Mouse (Mus musculus): Measurements from ENCODE around the gene Ppan. TPM values are rescaled to one million over a fixed set of nuclear protein-coding genes. Genes with fewer than 3 reads are reported as not detected.

Gene Ppan
- total and polyA plus RNA-seq, 3 experiments, result 5.9 to 18.8 (median 6.7) TPM

GRCm38 (mm10) chr9:20892104-20892653 is 4.2 kb downstream of the Ppan start:
- 67% methylated on average over 5 of the region's 5 CpGs for WGBS
- H3K9ac ChIP-seq (ENCODE audit: low read depth, low read length), result no peak overlapping the region
- no peaks in the 10 kb centered on the region for H3K27me3 ChIP-seq (ENCODE audit: control insufficient read depth, insufficient read depth, low read length)
- no peak for DNase-seq
- TF ChIP-seq CTCF (IDR thresholded peaks at IDR 0.05) (no peak), EP300 (IDR thresholded peaks at IDR 0.05; ENCODE audit: insufficient read depth, low read depth, low read length) (no peak), POLR2A (IDR thresholded peaks at IDR 0.05; ENCODE audit: insufficient read depth, low read depth, low read length) (no peak)
- H3K27ac ChIP-seq, result no peak overlapping the region
- no peak overlapping the region for H3K4me3 ChIP-seq
- no peaks in the 10 kb centered on the region for H3K79me2 ChIP-seq (replicated peaks; ENCODE audit: control insufficient read depth, insufficient read depth, low read length)
- intact Hi-C loops (cut with DNase I), result loop anchor here (10.0 kb wide), 1 partner anchor 393 kb away; the partner anchor contains the start of gene Kri1
- peaks cover under 1% of the 10 kb centered on the region; the same call in 1 of the 2 replicates for H3K4me1 ChIP-seq (ENCODE audit: control insufficient read depth, insufficient read depth, low read length)
- H3K36me3 ChIP-seq (ENCODE audit: control insufficient read depth, insufficient read depth, low read length), result no peaks in the 10 kb centered on the region

- H3K36me3 ChIP-seq (ENCODE audit: control insufficient read depth, insufficient read depth, low read length), result no peaks in the 10 kb centered on the region
- WGBS, result 68% methylated on average over 5 of the region's 5 CpGs
- H3K27me3 ChIP-seq (ENCODE audit: control insufficient read depth, insufficient read depth, low read length), result no peaks in the 10 kb centered on the region
- H3K4me3 ChIP-seq, result no peak overlapping the region
- no peak for TF ChIP-seq POLR2A (IDR thresholded peaks at IDR 0.05; ENCODE audit: insufficient read depth, low read depth, low read length)
- TF ChIP-seq CTCF (IDR thresholded peaks at IDR 0.05), result no peak
- TF ChIP-seq EP300 (IDR thresholded peaks at IDR 0.05; ENCODE audit: insufficient read depth, low read depth, low read length), result no peak
- H3K4me1 ChIP-seq (ENCODE audit: control insufficient read depth, insufficient read depth, low read length), result peaks cover 6% of the 10 kb centered on the region; the same call in 1 of the 2 replicates
- H3K27ac ChIP-seq, result no peak overlapping the region
- intact Hi-C loops (cut with DNase I), result loop anchor here (10.0 kb wide), 1 partner anchor 392 kb away; the partner anchor contains the start of gene Kri1
- peaks cover under 1% of the 10 kb centered on the region; the same call in 1 of the 2 replicates for H3K79me2 ChIP-seq (replicated peaks; ENCODE audit: control insufficient read depth, insufficient read depth, low read length)
- DNase-seq, result no peak
- H3K9ac ChIP-seq (ENCODE audit: low read depth, low read length), result no peak overlapping the region
Measured at GRCm38 (mm10) chr9:20893069-20893468, 5.1 kb downstream of the Ppan start.

- Histone ChIP-seq H3K4me1 (ENCODE audit: control insufficient read depth, insufficient read depth, low read length) (peaks cover 6% of the 10 kb centered on the region; the same call in 1 of the 2 replicates), H3K4me3 (no peak overlapping the region), H3K9ac (ENCODE audit: low read depth, low read length) (no peak overlapping the region), H3K36me3 (ENCODE audit: control insufficient read depth, insufficient read depth, low read length) (no peaks in the 10 kb centered on the region), H3K27ac (no peak overlapping the region), H3K79me2 (replicated peaks; ENCODE audit: control insufficient read depth, insufficient read depth, low read length) (peaks cover 3% of the 10 kb centered on the region; the same call in 1 of the 2 replicates), H3K27me3 (ENCODE audit: control insufficient read depth, insufficient read depth, low read length) (no peaks in the 10 kb centered on the region)
- 83% methylated on average over 13 of the region's 13 CpGs for WGBS
- no peak for DNase-seq
- intact Hi-C loops (cut with DNase I), result loop anchor here (10.0 kb wide), 1 partner anchor 391 kb away; the partner anchor contains the start of gene Kri1
- TF ChIP-seq CTCF (IDR thresholded peaks at IDR 0.05) (no peak), EP300 (IDR thresholded peaks at IDR 0.05; ENCODE audit: insufficient read depth, low read depth, low read length) (no peak), POLR2A (IDR thresholded peaks at IDR 0.05; ENCODE audit: insufficient read depth, low read depth, low read length) (no peak)
Measured at GRCm38 (mm10) chr9:20893590-20894343, 5.8 kb downstream of the Ppan start.

GRCm38 (mm10) chr9:20894629-20895028 is 6.7 kb downstream of the Ppan start:
- H3K27ac ChIP-seq, result no peak overlapping the region
- intact Hi-C loops (cut with DNase I), result loop anchor here (10.0 kb wide), 1 partner anchor 390 kb away; the partner anchor contains the start of gene Kri1
- H3K9ac ChIP-seq (ENCODE audit: low read depth, low read length), result no peak overlapping the region
- DNase-seq, result no peak
- H3K4me3 ChIP-seq, result no peak overlapping the region
- peaks cover 6% of the 10 kb centered on the region; the same call in 1 of the 2 replicates for H3K4me1 ChIP-seq (ENCODE audit: control insufficient read depth, insufficient read depth, low read length)
- no peak for TF ChIP-seq CTCF (IDR thresholded peaks at IDR 0.05)
- no peak for TF ChIP-seq POLR2A (IDR thresholded peaks at IDR 0.05; ENCODE audit: insufficient read depth, low read depth, low read length)
- no peak for TF ChIP-seq EP300 (IDR thresholded peaks at IDR 0.05; ENCODE audit: insufficient read depth, low read depth, low read length)
- peaks cover 3% of the 10 kb centered on the region; the same call in 1 of the 2 replicates for H3K79me2 ChIP-seq (replicated peaks; ENCODE audit: control insufficient read depth, insufficient read depth, low read length)
- H3K36me3 ChIP-seq (ENCODE audit: control insufficient read depth, insufficient read depth, low read length), result no peaks in the 10 kb centered on the region
- whole genome bisulfite sequencing, result 82% methylated on average over 15 of the region's 15 CpGs
- no peaks in the 10 kb centered on the region for H3K27me3 ChIP-seq (ENCODE audit: control insufficient read depth, insufficient read depth, low read length)

DNA sequence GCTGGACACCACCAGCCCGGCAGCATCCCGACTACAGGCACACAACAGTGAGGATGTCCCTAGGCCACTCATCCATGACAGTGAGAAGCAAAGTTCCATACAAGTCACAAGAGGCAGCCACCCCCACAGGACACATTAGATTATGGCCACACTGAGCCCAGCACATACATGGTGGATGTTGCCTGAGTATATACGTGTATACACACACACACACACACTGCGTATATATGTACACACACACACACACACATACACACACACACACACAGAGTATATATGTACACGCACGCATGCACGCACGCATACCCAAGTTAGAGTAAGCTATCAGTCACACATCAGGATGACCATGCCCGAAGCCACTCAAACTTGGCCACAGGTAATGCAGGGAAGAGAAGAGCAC is 7.4 kb downstream of the Ppan start:
- no peak overlapping the region for H3K4me3 ChIP-seq
- TF ChIP-seq POLR2A (IDR thresholded peaks at IDR 0.05; ENCODE audit: insufficient read depth, low read depth, low read length) (no peak), EP300 (IDR thresholded peaks at IDR 0.05; ENCODE audit: insufficient read depth, low read depth, low read length) (no peak), CTCF (IDR thresholded peaks at IDR 0.05) (no peak)
- H3K27me3 ChIP-seq (ENCODE audit: control insufficient read depth, insufficient read depth, low read length), result no peaks in the 10 kb centered on the region
- DNase-seq, result no peak
- no peak overlapping the region for H3K9ac ChIP-seq (ENCODE audit: low read depth, low read length)
- WGBS, result 92% methylated on average over 9 of the region's 9 CpGs
- intact Hi-C loops (cut with DNase I), result loop anchor here (10.0 kb wide), 1 partner anchor 389 kb away; the partner anchor contains the start of gene Kri1
- peaks cover 3% of the 10 kb centered on the region; the same call in 1 of the 2 replicates for H3K79me2 ChIP-seq (replicated peaks; ENCODE audit: control insufficient read depth, insufficient read depth, low read length)
- peaks cover 6% of the 10 kb centered on the region; the same call in 1 of the 2 replicates for H3K4me1 ChIP-seq (ENCODE audit: control insufficient read depth, insufficient read depth, low read length)
- H3K36me3 ChIP-seq (ENCODE audit: control insufficient read depth, insufficient read depth, low read length), result no peaks in the 10 kb centered on the region
- no peak overlapping the region for H3K27ac ChIP-seq

All from heart, adult 2 months (tissue).